Mouse (Mus musculus): ENCODE results near the gene Tiam1. TPM values are rescaled to one million over a fixed set of nuclear protein-coding genes. Genes with fewer than 3 reads are reported as not detected.
A peak's percentile ranks its signal among the peaks of the same experiment; 100 is the strongest.

Tiam1 gene
- polyA plus RNA-seq, 1 experiment from 2014 or later = 18.8 TPM

DNA sequence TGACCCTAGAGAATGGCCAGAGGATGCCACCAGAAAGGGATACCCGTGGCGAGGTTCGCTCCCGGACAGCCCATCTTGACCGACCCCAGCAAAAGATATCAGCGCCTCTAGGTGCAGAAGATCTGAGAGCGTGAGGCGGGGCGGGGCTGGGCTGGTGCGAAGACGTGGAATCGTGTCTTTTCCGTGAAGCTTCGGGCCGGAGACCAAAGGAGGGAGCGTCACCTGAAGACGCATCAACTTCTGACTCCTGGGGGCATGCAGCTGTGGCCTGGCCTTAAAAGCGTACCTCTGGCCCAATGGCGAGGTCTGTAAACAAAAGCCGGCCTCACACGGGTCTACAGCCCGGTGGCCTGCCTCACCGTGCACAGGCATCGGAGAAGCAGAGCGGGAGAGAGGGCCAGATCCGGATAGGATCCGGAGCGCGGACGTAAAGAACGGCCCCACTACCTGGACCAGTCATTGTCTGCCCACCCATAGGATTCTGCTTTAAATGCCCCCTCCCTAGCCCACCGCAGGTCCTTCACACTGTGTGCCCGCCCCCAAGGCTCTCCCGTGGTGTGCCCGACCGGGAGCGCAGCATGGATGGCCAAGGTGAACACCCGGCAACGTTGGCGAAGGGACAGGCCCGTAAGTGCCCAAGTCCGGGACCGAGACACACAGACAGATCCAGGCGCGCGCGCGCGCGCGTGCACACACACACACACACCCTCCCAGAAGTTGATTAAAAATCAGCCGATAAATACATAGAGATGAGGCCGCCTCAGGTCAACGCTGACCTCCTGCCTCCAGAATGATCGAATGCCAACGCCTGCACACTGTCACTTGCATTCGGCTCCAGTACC, 774 bp downstream of the Tiam1 start:
- WGBS = under 1% methylated on average over 57 of the region's 57 CpGs
- H3K27me3 ChIP-seq (ENCODE audit: control insufficient read depth, insufficient read depth, low read length) = no peaks in the 10 kb centered on the region
- no peaks in the 10 kb centered on the region for H3K4me1 ChIP-seq (replicated peaks; ENCODE audit: control insufficient read depth, insufficient read depth)
- ATAC-seq (ENCODE audit: low FRiP score, low TSS enrichment) (no peak; the same call in 1 of the 2 replicates), DNase-seq (ENCODE audit: low spot score) (peak; percentile 52)
- peak overlapping the region; percentile 97 for H3K4me2 ChIP-seq (replicated peaks; ENCODE audit: low read depth)
- H3K27ac ChIP-seq (replicated peaks) = peak overlapping the region; percentile 67; the same call in 1 of the 2 replicates
- TF ChIP-seq CTCF (IDR thresholded peaks at IDR 0.05; ENCODE audit: low read depth) (no peak), EP300 (optimal IDR thresholded peaks at IDR 0.05) (no peak)
- no peaks in the 10 kb centered on the region for H3K36me3 ChIP-seq (ENCODE audit: control insufficient read depth, insufficient read depth, low read length)
- H3K4me3 ChIP-seq (ENCODE audit: low read depth, low read length) = peak overlapping the region; percentile 59
- no peaks in the 10 kb centered on the region for H3K9me3 ChIP-seq (ENCODE audit: control insufficient read depth, low read length)
- peak overlapping the region; percentile 61 for H3K9ac ChIP-seq (ENCODE audit: low read length)

DNA sequence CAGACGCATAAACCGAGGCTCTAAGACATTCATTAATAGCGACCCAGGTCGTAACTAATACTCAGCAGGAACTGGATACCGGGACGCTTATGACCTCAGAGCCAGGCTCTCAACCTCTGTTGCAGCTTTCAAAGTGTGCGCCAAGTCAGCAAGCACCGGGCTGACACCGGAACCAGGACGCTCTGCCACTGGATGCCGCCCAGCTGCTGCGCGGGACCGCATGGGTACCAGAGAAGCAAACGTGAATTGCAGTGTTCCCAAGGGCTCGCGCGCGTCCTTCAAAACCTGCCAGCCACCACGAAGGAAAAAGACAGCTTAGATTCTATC, 1.4 kb downstream of the Tiam1 start:
- no peak overlapping the region for H3K27ac ChIP-seq (replicated peaks)
- H3K4me2 ChIP-seq (replicated peaks; ENCODE audit: low read depth) = peak overlapping the region; percentile 97
- TF ChIP-seq EP300 (optimal IDR thresholded peaks at IDR 0.05) = no peak
- no peaks in the 10 kb centered on the region for H3K4me1 ChIP-seq (replicated peaks; ENCODE audit: control insufficient read depth, insufficient read depth)
- H3K27me3 ChIP-seq (ENCODE audit: control insufficient read depth, insufficient read depth, low read length) = no peaks in the 10 kb centered on the region
- ATAC-seq (ENCODE audit: low FRiP score, low TSS enrichment) (no peak), DNase-seq (ENCODE audit: low spot score) (peak; percentile 30)
- no peaks in the 10 kb centered on the region for H3K9me3 ChIP-seq (ENCODE audit: control insufficient read depth, low read length)
- no peaks in the 10 kb centered on the region for H3K36me3 ChIP-seq (ENCODE audit: control insufficient read depth, insufficient read depth, low read length)
- H3K9ac ChIP-seq (ENCODE audit: low read length) = no peak overlapping the region
- 6% methylated on average over 20 of the region's 20 CpGs for WGBS
- peak overlapping the region; percentile 59 for H3K4me3 ChIP-seq (ENCODE audit: low read depth, low read length)

DNA sequence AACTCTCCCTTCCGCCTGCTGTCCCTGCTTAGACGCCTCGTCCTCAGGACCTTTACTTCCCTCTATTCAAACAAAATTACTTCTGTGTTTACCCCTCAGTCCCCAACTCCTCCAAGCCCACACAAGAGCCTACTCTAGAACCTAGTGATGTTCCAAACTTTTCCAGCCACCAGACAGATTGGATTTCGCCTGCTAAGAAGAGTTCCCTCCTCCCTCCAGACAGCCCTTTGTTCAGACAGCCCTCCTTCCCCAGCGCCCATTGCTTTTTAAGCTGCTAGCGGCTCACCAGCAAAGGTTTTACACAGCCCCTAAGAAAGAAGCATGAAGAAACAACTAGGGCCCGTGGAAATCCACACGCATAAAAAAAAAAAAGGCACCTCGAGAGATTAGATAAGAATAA, 2.0 kb downstream of the Tiam1 start:
- no peaks in the 10 kb centered on the region for H3K9me3 ChIP-seq (ENCODE audit: control insufficient read depth, low read length)
- 56% methylated on average over 9 of the region's 9 CpGs for WGBS
- no peaks in the 10 kb centered on the region for H3K36me3 ChIP-seq (ENCODE audit: control insufficient read depth, insufficient read depth, low read length)
- H3K4me1 ChIP-seq (replicated peaks; ENCODE audit: control insufficient read depth, insufficient read depth) = no peaks in the 10 kb centered on the region
- H3K27me3 ChIP-seq (ENCODE audit: control insufficient read depth, insufficient read depth, low read length) = no peaks in the 10 kb centered on the region
- H3K9ac ChIP-seq (ENCODE audit: low read length) = no peak overlapping the region
- no peak overlapping the region for H3K4me3 ChIP-seq (ENCODE audit: low read depth, low read length)
- H3K27ac ChIP-seq (replicated peaks) = no peak overlapping the region
- no peak for ATAC-seq (ENCODE audit: low FRiP score, low TSS enrichment)
- no peak overlapping the region for H3K4me2 ChIP-seq (replicated peaks; ENCODE audit: low read depth)
- TF ChIP-seq EP300 (optimal IDR thresholded peaks at IDR 0.05) (no peak), CTCF (IDR thresholded peaks at IDR 0.05; ENCODE audit: low read depth) (no peak)
- no peak for DNase-seq (ENCODE audit: low spot score)

DNA sequence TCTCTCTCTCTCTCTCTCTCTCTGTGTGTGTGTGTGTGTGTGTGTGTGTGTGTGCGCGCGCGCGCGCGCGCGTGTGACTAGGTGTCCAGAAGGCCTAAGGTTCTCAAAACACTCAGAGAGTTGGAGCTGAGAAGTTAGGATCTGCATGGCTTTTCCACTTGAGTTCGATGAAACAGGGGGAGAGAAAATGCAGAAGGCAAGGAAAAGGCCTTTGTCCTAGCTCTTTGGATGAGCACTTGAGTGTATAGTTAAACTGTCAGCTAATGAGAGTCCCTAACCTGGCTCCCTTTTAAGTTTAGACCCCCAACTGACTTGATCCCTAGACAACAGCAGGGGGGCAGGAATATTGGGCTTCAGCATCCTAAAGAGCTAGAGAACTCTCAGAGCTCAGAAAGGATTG, 3.0 kb downstream of the Tiam1 start:
- no peak overlapping the region for H3K4me3 ChIP-seq (ENCODE audit: low read depth, low read length)
- no peaks in the 10 kb centered on the region for H3K9me3 ChIP-seq (ENCODE audit: control insufficient read depth, low read length)
- no peaks in the 10 kb centered on the region for H3K4me1 ChIP-seq (replicated peaks; ENCODE audit: control insufficient read depth, insufficient read depth)
- DNase-seq (ENCODE audit: low spot score) = no peak
- no peak overlapping the region for H3K27ac ChIP-seq (replicated peaks)
- WGBS = 94% methylated on average over 10 of the region's 10 CpGs
- no peak overlapping the region for H3K9ac ChIP-seq (ENCODE audit: low read length)
- TF ChIP-seq CTCF (IDR thresholded peaks at IDR 0.05; ENCODE audit: low read depth) (no peak), EP300 (optimal IDR thresholded peaks at IDR 0.05) (no peak)
- H3K36me3 ChIP-seq (ENCODE audit: control insufficient read depth, insufficient read depth, low read length) = no peaks in the 10 kb centered on the region
- no peak for ATAC-seq (ENCODE audit: low FRiP score, low TSS enrichment)
- no peaks in the 10 kb centered on the region for H3K27me3 ChIP-seq (ENCODE audit: control insufficient read depth, insufficient read depth, low read length)
- no peak overlapping the region for H3K4me2 ChIP-seq (replicated peaks; ENCODE audit: low read depth)

DNA sequence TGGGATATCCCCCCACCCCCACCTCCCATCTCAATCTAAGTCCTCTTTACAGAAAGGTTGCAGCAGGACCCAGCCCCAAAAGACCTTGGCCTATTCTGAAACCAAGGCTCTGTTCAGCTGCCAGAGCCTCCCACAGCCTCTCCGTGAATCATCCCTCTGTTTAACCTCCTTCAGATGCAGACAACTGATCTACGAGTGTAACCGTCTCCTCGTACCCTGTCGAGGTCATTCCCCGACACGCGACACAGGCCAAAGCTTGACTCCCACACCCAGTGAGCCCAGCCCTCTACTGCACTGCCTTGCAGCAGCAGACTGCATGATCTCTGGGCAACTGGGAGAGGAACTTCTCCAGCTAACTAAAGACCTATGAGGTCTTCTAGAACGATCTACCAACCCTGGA, 3.9 kb downstream of the Tiam1 start:
- no peak overlapping the region for H3K9ac ChIP-seq (ENCODE audit: low read length)
- ATAC-seq (ENCODE audit: low FRiP score, low TSS enrichment) = no peak
- WGBS = 48% methylated on average over 9 of the region's 9 CpGs

DNA sequence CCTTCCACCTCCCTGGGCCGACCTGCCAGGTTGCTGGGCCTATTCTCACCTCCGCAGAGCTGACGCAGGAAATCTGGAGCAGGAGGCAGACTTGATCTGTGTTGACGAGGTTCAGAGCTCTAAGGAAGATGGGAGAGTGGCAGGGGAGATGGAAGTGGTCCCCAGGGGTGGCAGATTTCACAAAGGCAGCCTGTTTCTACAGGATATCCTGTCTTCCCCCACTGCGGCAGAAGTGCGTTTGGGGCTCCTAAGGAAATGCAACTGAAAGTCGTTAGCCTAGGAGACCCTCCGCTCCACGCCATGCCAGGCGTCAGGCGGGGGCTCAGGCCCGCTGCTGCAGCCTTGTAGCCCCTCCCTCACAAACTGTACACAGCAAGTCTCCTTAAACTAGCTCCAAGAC, 5.4 kb downstream of the Tiam1 start:
- Histone ChIP-seq H3K4me2 (replicated peaks; ENCODE audit: low read depth) (no peak overlapping the region), H3K9me3 (ENCODE audit: control insufficient read depth, low read length) (no peaks in the 10 kb centered on the region), H3K4me3 (ENCODE audit: low read depth, low read length) (no peak overlapping the region), H3K9ac (ENCODE audit: low read length) (no peak overlapping the region), H3K36me3 (ENCODE audit: control insufficient read depth, insufficient read depth, low read length) (no peaks in the 10 kb centered on the region), H3K4me1 (replicated peaks; ENCODE audit: control insufficient read depth, insufficient read depth) (no peaks in the 10 kb centered on the region), H3K27ac (replicated peaks) (no peak overlapping the region), H3K27me3 (ENCODE audit: control insufficient read depth, insufficient read depth, low read length) (no peaks in the 10 kb centered on the region)
- no peak for DNase-seq (ENCODE audit: low spot score)
- WGBS = 80% methylated on average over 12 of the region's 12 CpGs
- TF ChIP-seq EP300 (optimal IDR thresholded peaks at IDR 0.05) (no peak), CTCF (IDR thresholded peaks at IDR 0.05; ENCODE audit: low read depth) (no peak)
- no peak for ATAC-seq (ENCODE audit: low FRiP score, low TSS enrichment)

More for the DNA sequence above, 3.9 kb downstream of the Tiam1 start:
- H3K36me3 ChIP-seq (ENCODE audit: control insufficient read depth, insufficient read depth, low read length) = no peaks in the 10 kb centered on the region
- H3K9me3 ChIP-seq (ENCODE audit: control insufficient read depth, low read length) = no peaks in the 10 kb centered on the region
- H3K4me2 ChIP-seq (replicated peaks; ENCODE audit: low read depth) = no peak overlapping the region
- no peak overlapping the region for H3K27ac ChIP-seq (replicated peaks)
- H3K4me3 ChIP-seq (ENCODE audit: low read depth, low read length) = no peak overlapping the region
- no peaks in the 10 kb centered on the region for H3K27me3 ChIP-seq (ENCODE audit: control insufficient read depth, insufficient read depth, low read length)
- no peaks in the 10 kb centered on the region for H3K4me1 ChIP-seq (replicated peaks; ENCODE audit: control insufficient read depth, insufficient read depth)
- TF ChIP-seq EP300 (optimal IDR thresholded peaks at IDR 0.05) (no peak), CTCF (IDR thresholded peaks at IDR 0.05; ENCODE audit: low read depth) (no peak)
- no peak for DNase-seq (ENCODE audit: low spot score)

Data from stomach, postnatal 0 days (tissue).